Mouse (Mus musculus) T-cell, adult 2 months (primary cell): ENCODE measurements around the gene Akt1s1.

Source experiments
- DNase-seq: peaks from one replicate; pipeline ENCODE4 v3.0.0; 2022; ENCODE audit warnings: low spot score

Akt1s1 gene

GRCm38 (mm10) chr7:44853596-44854355 lies 5.0 kb downstream of the Akt1s1 start:
- no peak for DNase-seq

DNA sequence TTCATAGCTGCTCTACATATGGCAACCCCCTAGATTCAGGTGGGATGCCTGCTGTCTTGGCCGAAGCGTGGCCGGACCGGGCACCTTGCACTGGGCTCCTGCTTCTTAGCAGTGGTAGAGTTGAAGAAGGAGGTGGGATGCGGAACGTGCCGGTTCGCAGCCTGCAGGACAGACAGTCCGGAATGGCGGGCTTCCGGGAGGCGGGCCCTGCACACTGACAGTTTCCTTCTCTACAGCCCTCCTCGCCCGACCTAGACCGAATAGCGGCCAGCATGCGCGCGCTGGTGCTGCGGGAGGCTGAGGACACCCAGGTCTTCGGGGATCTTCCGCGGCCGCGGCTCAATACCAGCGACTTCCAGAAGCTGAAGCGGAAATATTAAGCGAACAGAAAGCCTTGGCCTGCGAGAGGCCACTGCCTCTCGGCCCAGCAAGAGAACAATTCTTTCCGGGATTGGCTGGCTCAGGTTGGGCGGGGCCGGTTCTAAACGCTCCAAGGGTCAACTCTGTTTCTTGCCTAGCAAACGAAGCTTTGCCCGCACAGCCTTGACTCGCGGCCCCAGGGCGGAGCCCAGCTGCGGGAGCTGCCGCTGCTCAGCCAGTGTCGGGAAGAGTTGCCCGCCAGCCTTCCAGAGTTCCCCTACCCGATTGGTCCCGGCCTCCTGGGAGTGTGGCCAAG lies 5.7 kb downstream of the Akt1s1 start:
- DNase-seq, result peak; percentile 71

- DNase-seq, result no peak
Measured at GRCm38 (mm10) chr7:44855036-44855435, 6.2 kb downstream of the Akt1s1 start.

GRCm38 (mm10) chr7:44856265-44856916 lies 7.6 kb downstream of the Akt1s1 start:
- peak; percentile 20 for DNase-seq

- DNase-seq, result peak; percentile 82
Measured at GRCm38 (mm10) chr7:44857042-44857552, 8.3 kb downstream of the Akt1s1 start, which contains the start of gene Pnkp. TSS of gene Pnkp (plus strand) at chr7:44857139.

- no peak for DNase-seq
Measured at GRCm38 (mm10) chr7:44857905-44858304, 9.1 kb downstream of the Akt1s1 start.

GRCm38 (mm10) chr7:44859896-44860295 lies 11.1 kb downstream of the Akt1s1 start:
- DNase-seq, result no peak

GRCm38 (mm10) chr7:44860576-44861428 lies 12.0 kb downstream of the Akt1s1 start:
- peak; percentile 50 for DNase-seq

- no peak for DNase-seq
Measured at GRCm38 (mm10) chr7:44861429-44861816, 12.6 kb downstream of the Akt1s1 start.

DNA sequence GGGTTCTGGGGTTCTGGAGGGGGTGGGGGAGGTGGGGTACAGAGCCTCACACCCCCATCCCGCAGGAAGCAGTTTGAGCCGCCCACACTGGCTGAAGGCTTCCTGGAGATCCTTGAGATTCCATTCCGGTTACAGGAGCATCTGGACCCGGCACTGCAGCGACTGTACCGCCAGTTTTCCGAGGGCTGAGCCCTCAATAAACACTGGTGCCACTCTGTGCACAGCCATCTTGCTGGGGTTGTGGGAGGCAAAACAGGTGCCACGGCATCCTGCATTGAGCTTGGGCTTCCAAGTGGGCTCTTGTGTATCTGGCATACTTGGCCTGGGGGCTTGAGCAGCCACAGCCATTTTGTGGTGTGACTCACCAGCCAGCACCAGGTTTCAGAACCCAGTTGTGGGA lies 13.6 kb downstream of the Akt1s1 start:
- DNase-seq, result no peak

DNA sequence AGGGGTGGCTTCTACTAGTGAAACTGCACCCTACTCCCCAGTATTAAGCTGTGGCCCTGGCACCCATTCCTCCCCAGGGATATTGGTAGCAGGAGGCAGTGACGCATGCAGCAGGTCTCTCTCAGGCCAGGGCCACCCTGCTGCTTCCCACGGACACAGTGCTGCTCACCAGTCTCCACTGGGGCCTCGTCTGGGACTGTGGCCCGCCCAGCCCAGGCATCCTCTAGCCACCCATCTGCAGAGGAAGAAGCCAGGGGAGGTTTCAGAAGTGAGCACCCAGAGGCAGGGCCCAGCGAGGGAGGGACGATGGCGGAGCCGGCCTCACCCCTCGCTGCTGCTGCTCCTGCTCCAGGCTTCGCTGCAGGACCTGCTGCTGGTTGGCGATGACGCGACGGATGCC lies 14.4 kb downstream of the Akt1s1 start:
- DNase-seq, result no peak

- DNase-seq, result no peak
Measured at GRCm38 (mm10) chr7:44863982-44864494, 15.2 kb downstream of the Akt1s1 start.

DNA sequence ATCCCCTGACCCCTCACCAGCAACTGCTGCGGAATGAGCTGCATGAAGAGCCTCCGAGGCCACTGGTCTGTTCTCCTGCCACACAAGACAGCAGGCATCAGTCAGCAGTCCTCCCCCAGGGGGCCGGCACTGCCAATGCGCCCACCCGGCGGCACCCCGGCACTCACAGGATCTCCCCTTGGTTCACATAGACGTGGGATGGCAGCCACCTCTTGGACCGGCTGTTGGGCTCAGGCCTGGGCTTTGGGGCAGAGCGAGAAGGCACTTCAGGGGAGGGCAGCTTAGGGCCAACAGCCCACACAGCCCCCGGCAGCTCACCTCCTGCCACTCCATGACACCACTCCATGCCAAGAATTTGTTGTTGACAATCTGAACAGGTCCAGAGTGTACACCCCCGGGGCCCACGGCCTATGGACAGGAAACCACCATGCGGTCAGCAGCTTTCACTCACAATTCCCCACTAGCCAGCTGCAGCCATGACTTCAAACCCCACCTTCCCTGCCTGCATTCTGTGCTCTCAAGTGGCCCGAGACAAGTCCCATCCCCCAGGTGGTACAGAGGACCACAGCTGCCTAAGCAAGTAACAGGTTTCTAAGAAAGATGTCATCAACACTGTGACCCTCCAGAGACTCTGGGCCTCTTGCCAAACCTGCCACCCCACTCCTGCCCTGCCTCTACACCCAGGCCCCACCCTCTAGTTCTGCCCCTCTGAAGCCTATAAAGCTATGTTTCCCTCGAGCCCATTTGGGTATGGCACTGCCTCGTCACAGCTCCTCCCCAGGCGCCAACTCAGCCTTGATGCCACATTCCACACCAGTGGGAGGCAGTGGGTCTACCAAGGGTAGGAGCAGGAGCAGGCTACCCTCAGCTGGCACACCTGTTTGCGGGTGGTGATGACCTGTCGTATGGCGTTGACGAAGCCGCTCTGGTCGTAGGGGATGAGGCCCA lies 16.1 kb downstream of the Akt1s1 start:
- DNase-seq, result no peak

- DNase-seq, result no peak
Measured at GRCm38 (mm10) chr7:44866276-44867009, 17.7 kb downstream of the Akt1s1 start.

DNA sequence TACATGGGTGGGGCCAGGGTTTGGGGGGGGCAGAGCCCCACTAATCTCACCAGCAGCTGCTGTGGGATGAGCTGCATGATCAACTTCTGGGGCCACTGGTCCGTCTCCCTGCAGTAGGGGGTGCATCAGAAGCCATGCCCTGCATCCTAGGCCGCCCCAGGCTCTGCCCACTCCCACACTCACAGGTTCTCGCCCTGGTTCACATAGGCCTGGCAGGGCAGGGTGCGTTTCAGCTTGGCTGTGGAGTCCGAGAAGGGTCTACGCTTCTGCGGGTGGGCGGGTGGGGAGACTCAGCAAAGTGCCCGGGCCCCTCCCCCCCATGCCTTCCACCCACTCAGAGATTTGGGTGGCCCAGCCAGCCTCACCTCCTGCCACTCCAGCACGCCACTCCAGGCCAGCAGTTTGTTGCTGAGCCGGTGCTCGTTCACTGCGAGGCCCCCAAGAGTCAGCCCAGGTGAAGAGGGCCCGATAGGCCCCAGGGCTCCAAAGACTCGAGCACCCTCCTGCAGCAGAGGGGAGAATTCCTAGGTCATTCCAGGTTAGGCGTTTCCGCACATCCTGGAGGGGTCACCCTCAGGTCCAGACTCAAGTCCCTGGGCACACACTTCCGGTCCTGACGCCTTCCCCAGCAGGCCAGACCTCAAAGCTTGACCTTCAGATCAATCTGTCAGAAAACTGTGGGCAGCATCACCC lies 18.4 kb downstream of the Akt1s1 start:
- DNase-seq, result no peak

DNA sequence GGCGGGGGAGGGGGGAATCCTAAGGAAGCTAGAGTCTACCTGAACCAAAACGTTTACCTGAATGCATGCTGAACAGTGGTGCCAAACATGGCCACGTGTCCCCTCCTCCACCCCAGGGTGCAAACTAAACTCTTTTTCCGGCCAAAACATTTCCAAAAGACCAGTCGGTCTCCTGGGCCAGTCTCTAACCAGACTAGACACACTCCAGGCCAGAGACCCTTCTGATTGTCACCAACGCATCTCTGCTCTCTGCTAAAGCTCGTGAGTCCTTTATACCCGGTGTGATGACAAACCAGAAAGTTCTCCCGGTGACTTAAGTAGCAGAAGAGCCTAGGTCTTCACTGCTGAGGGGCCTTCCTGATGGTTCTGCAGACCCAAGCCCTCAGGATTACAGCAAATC lies 19.0 kb downstream of the Akt1s1 start:
- no peak for DNase-seq

DNA sequence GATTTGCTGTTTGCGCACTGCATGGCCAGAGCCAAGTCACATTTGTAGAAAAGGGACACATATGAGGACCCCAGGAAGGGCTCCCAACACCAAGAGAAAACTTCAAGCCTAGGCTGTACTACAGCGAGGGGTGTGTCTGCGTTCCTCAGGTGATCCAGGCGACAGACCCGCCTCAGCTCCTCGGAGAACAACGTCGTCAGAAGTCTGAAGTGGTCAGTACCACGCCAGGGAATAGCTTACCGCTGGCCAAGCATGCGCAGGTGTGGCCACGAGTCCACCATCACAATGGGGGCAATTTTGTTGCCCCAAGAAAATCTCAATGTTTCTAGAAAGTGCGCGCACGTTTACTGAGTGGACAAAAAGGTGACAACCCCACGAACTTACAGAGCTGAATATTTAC lies 19.7 kb downstream of the Akt1s1 start:
- DNase-seq, result no peak

DNA sequence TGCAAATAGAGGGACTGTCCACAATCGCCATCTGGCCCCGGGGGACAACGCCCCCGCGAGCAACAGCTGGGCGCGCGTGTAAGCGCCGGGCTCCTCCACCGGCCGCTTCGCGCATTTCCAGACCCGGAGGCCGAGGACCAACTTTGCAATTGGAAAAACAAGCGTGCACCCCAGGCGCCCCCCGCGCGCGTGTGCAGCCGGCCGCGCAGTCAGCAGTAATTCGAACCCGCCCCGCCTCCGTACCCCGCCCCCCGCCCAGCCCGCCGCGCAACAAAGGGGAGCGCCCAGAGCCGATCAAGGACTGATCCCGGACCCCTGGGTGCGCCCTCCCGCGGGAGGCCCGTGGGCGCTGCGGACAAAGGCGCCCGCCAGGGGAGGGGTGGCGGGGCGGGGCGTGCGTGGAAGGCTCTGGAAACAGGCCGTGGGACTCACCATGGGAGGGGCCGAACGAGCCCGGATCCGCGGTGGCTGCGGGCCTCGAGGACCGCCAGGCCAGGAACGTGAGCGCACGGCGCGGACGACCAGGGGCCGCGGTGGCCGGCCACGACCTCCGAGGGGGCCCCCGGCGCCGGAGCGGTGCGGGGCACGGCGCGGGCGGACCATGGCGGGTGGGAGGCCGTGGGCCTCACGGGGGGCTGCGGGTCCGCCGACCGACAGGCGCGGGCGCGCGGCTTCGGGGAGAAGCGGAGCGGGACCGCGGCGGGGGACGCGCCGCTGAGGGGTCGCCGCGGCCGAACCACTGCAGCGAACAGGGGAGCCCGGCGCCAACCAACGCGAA lies 20.3 kb downstream of the Akt1s1 start:
- DNase-seq, result no peak
